Mouse (Mus musculus) retina, embryonic 14.5 days (tissue): ENCODE measurements at regions not wholly inside any gene's neighbourhood (a gene's known extent, or its start where the extent isn't known, plus 50 kb on each side); places are given as distances from the start of the nearest gene placed in this dataset.
"Not testable (repeated sequence)": the region's sequence is repeated elsewhere in the genome, so short reads cannot be mapped to it uniquely, and the experiment has no call there.

Source experiments
- DNase-seq: peaks from one replicate; pipeline ENCODE4 v3.0.0-alpha.2; 2015; ENCODE audit warnings: low spot score

- peak; percentile 79 for DNase-seq
These were observed 149.6 kb downstream of the Enc1 start for GRCm38 (mm10) chr13:97390449-97390930.

DNA sequence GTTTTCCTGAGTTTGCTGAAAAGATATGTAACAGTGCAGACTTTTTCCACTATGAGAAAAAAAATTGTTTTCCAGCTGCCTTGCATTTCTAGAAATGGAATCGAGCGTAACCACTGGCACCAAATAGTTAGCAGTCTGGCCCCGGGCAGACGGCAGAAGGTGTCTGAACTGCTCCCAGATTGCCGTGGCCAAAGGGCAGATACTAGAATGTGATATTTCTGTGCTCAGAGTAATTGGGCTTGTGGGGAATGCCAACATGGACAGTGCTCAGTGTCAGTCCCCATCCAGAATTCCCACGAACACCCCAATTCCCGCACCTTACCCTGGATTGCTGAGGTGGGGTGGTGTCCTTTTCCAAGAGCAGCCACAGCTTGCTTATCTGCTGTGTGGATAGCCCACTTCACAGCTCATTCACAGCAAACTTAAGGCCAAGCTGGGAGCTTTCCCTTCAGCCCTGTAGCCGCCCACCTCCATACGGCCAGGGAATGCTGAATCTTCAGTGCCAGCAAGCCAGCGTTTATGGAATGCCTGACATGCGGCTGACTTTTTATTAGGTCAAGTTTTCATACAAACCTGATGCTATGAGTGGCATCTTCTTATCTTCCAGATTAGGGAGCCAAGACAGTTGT lies 148.1 kb downstream of the Enc1 start:
- DNase-seq: no peak

DNA sequence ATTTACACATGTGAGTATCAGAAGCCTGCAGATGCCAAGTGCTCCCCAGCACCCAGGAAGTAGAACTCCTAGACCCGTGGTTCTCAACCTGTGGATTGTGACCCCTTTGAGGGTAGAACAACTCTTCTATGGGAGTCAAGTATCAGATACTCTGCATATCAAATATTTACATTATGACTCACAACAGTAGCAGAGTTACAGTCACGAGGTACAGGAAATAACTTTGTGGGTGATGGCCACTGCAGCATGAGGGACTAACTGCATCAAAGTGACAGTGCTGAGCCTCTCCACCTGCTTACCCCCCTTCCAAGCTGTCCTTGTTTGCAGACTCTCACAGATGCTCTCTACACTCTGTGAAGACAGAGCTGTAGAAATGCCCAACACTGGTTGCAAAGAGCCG lies 145.6 kb downstream of the Enc1 start:
- no peak for DNase-seq

- DNase-seq: no peak
These were observed 144.6 kb downstream of the Enc1 start for GRCm38 (mm10) chr13:97385531-97385930.

- DNase-seq: no peak
These were observed 143.3 kb downstream of the Enc1 start for GRCm38 (mm10) chr13:97384091-97384777.

DNA sequence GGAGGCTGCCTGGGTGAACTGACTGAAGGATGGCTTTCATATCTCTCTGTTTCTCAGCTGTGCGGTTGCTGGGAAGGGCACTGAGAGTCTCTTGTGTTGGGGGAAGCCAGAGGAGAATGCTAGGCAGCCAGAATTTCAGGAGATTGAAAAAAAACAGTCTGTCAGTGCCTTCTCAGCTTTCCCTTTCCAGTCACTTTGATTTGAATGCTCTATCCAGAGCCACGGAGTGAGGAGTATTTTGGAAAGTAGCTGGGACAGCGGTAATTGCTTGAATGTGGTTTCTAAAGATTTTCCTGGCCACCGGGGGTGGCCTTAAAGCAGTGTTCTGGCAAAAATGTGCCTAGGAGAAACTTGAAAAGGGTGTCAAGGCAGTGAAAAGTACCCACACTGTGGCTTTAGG lies 142.4 kb downstream of the Enc1 start:
- DNase-seq: no peak

- no peak for DNase-seq
These were observed 139.5 kb downstream of the Enc1 start for GRCm38 (mm10) chr13:97380366-97380765.

DNA sequence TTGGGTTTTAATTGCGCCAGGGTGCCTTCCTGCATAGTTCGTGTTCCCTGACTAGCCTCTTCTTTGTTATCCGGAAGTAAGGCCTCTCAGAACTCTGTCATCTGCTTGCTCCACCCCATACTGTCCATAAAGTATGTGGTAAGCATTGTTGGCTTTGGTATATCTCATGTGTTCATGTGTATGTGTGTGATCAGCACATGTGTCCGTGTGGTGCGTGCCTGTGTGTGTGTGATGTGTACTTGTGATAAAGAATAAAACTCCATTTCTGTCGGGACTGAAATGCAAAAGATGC lies 135.3 kb downstream of the Enc1 start:
- no peak for DNase-seq

DNA sequence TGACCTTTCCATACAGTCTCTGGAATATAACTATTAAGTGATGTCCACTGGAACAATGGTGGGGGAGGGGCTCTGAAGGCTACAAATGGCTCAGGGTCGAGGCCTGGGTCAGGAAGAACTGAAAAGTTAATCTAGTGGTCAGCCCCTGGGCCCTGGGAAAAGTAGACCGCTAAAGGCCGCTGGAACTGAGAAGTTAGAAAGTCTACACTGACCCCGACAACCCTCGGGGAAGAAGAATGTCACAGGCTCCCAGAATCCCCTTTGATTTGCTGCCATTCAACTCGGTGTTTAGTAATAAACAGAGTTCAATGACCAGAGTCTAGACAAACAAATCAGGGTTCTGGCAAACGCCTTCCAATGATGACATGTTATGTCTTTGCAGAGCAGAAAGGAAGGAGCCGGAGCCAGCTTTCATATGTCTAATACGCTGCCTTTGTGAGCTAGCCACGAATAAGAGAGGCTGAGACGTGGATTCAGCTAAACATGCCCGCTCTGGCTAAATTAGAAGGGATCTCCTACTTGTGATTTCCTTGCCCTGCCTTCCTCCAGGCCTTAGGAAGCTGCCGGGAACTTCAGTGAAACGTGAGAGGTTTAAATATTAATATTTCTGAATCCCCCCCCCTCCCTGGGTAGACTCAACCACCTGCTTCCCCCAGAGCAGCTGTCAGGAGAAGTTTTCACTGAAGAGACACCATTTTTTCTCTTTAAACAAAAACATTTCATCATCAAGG lies 134.8 kb downstream of the Enc1 start:
- DNase-seq: no peak

DNA sequence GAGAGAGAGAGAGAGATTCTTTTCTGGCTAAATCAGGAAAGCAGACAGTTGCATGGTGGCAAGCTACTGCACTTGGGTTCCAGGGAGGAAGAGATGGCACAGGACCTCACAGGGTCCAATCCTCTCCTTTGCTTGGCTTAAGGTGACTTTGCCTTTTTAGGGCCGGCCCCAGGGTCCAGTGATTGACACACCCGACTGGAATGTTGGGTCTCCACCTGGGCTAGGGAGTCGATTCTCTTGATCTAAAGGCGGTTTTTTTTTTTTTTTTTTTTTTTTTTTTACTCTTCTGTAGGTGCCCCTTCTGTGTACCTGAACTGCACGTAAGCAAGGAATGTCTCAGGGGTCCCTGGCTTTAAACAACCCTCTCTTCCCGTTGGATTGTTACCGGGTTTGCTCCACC lies 131.4 kb downstream of the Enc1 start:
- no peak for DNase-seq

GRCm38 (mm10) chr13:97371200-97371599 lies 130.3 kb downstream of the Enc1 start:
- no peak for DNase-seq

GRCm38 (mm10) chr13:97366723-97367122 lies 125.8 kb downstream of the Enc1 start:
- DNase-seq: no peak

GRCm38 (mm10) chr13:97365557-97366244 lies 124.8 kb downstream of the Enc1 start:
- DNase-seq: peak; percentile 30

GRCm38 (mm10) chr13:97365004-97365403 lies 124.1 kb downstream of the Enc1 start:
- DNase-seq: no peak

DNA sequence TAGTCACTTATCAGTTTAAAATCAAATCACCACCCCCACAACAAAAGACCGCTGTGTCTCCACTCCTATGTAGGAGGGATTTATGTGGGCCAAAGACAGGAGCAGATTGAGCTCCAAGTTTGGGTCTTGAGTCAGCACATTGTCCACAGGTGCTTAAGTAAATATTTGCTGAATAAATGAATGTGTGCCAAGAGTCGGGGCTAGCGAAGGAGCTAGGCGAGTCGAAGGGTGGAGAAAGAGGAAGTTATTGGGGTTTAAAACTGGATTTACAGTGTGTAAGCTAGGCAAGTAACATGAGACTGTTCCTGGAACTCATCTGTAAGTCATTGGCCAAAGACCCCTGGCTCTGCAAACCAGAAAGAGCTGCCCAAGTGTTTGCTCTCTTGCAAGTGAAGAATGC lies 122.9 kb downstream of the Enc1 start:
- no peak for DNase-seq

GRCm38 (mm10) chr13:97363214-97363613 lies 122.3 kb downstream of the Enc1 start:
- no peak for DNase-seq

DNA sequence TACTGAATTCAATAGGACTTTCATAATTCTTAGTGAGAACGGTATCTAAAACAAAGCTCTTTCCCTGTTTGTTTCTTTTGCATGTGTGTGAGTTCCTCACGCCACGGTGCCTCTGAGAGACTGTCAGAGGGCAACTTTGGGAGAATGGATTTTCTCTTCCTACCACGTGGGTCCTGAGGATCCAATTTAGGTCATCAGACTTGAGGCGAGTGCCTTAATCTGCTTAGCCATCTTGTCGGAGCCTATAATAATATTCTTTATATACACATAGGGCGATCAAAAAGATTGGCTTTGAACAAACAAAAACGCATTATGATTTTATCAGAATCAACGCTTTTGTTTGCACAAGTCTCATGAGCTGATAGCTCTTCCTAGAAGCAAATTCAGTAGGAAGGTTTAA lies 119.6 kb downstream of the Enc1 start:
- DNase-seq: peak; percentile 41

GRCm38 (mm10) chr13:97358781-97359305 lies 117.9 kb downstream of the Enc1 start:
- DNase-seq: no peak

DNA sequence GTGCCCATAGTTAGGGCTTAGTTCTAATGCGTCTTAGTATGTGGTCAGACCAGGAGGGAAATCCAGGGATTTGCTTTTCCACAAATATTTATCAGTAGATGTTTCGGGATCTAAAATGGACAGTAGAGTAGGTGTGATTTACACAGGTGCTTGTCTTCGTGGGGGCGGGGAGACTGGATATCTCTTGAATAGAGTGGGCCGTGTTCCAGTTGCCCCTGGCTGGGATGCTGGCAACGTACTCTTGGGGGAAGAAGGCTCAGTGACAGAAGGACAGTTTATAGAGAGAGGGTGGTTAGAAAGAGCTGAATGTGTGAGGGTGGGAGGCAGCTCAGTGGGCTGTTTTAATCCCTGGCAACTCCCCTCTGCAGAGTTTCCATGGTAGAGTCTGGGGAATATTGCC lies 117.4 kb downstream of the Enc1 start:
- no peak for DNase-seq

DNA sequence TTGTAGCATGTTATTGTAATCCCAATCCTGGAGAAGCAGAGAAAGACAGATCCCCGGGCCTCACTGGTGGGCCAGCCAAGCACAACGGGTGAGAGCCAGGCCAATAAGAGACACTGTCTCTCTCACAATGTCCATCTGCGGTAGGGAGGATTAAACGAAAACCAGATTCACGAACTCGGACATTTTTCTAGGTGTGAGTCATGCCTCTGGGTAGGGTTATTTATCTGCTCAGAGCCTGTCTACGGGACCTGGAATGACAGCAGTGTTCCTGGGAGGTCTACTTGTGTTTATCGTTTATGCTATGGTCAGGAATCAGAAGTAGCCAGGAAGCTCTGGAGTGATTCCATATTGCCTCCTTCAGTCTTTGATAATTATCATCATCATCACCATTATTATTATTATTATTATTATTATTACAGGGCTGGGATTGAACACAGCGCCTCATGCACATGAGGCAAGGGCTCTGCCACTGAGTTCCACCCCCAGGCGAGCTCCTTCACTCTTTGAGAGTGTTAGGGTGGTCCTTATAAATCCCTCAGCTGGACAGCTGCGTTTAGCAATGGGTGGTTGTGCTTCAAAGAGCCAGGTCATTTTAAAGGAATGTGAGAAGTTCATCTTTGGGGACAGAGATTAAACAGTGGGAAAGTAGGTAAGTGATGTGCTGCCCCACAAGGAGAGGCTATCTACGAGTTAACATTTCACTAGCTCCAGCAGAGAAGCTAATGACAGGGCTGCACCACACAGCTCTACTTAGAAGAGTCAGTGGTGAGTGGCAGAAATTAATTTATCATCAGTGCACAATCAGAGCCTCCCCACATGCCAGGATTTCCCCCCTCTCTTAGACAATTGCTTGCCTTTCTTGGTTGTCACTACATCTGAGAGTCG lies 116.3 kb downstream of the Enc1 start:
- DNase-seq: no peak

GRCm38 (mm10) chr13:97355411-97355810 lies 114.5 kb downstream of the Enc1 start:
- DNase-seq: not testable (repeated sequence)
